Mouse (Mus musculus) activated CD4-positive, CD25-positive, alpha-beta regulatory T cell, adult 4 months (primary cell): ENCODE measurements around the gene Med29. TPM values are rescaled to one million over a fixed set of nuclear protein-coding genes. Genes with fewer than 3 reads are reported as not detected.

ENCODE experiments used
- ATAC-seq: one replicate; pipeline ENCODE4 v1.8.0; 2017
- polyA plus RNA-seq, 2 experiments: library from polyadenylated mRNA; unstranded; fragments of 100-300 nt; shearing (Covaris generic); gene quantifications; one replicate each; pipeline ENCODE4 v1.2.1; 2017

The Med29 gene
- polyA plus RNA-seq: 10 to 100 TPM; 29.7 to 30.6 TPM

DNA sequence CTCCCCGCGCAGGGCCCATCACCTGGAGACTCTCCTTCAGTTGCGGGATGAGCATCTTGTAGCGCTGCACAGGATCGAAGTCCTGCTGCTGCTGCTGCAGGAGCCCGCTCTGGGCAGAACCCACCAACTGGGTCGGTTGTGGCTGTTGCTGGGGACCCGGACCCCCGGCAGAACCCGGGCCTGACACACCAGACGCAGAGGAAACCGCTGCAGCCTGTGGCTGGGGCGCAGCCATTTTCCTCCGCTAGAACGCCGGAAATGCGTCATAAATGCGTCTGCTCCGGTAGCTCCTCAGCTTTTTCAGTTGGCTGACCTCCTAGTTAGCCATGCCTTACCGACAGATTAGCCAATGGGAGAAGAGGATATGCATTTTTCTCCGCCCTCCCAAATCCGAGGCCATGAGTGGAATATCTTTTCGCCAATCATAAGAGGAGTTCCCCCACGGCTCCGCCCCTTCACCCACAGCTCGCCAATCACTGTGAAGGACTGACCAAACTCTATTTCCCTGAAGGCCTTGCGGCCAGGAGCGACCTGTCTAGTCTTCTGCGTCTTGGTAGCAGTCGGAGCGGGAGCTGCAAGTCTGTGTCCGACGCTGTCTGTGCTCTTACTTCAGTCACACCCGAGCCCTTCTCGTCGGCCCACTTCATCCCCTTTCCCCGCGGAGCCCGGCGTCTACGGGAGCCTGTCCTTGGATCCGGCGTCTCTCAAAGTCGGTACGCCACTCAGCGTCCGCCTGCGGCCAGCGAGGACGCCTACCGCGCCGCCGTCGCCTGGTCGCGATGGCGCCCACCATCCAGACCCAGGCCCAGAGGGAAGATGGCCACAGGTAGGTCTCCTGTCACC lies at the start of gene Med29, which contains the start of gene Paf1:
Gene Med29, minus strand, starts transcription at position 280 of the 843 bp plus-strand sequence.
Gene Paf1, plus strand, starts transcription at position 523 of the 843 bp plus-strand sequence.
- peak; percentile 96 for ATAC-seq

DNA sequence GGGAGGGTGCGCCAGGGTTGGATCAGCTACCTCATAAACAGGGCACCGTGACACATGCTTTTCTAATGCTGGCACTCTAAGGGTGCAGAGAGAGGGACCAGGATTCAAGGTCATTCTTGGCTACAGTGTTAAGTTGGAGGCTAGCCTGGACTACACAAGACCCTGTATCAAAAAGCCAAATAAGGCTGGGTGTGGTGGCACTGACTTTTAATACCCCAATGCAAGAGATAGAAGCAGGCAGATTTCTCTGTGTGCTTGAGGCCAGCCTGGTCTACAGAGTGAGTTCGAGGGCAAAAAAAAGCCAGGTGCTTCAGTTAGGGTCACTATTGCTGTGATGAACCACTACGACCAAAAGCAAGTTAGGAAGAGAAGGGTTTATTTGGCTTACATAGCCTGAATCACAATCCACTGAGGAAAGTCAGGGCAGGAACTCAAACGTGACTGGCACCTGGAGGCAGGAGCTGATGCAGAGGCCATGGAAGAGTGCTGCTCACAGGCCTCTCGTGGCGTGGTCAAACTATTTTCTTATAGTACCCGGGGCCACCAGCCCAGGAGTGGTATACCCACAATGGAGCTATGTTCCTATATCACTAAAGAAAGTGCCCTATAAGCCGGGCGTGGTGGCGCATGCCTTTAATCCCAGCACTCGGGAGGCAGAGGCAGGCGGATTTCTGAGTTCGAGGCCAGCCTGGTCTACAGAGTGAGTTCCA lies 49.4 kb upstream of the Med29 start:
- no peak for ATAC-seq

DNA sequence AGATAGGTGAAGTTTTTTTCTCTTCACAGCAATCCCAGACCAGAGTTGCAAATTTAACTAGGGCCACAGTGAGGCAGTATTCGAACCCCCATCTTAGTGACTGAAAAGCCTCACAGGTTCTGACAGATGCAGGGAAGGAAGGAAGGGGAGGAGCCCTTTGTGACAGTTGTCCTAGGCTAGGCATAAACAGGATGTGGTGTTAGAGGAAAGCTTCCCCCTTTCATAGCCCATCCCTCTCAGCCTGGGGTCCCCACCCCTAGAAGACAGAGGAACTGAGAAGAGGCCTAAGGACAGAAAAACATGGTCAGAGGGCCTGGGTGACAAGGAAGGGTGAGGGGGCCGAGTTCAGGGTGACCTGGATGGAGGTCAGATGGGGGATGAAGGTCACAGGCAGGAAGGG lies 48.2 kb upstream of the Med29 start:
- peak; percentile 52 for ATAC-seq

DNA sequence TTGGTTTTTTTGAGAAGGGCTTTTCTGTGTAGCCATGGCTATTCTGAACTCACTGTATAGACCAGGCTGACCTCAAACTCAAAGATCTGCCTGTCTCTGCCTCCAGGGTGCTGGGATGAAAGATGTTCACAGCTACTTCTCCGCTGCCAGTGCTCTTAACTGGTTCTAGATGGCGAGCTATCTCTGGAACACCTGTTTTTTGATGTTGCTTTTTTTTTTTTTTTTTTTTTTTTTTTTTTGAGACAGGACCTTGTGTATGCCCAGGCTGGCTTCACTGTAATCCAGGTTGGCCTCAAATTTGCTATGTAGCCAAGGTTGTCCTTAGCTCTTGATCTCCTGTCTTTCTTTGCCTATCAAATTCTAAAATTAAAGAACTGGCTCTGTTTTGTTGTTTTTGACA lies 46.3 kb upstream of the Med29 start:
- ATAC-seq: no peak

DNA sequence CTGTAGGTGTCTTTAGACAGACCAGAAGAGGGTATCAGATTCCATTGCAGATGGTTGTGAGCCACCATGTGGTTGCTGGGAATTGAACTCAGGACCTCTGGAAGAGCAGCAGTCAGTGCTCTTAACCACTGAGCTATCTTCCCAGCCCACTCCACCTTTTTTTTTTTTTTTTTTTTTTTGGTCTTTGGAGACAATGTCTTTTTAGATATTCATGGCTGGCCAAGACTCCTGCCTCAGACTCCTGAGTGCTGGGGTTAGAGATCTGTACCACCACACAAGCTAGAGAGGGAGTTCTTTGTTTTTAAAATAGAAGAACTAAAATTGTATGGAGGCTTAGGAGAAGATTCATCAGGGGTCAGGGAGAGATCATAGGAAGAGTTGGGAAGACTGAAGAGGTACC lies 45.5 kb upstream of the Med29 start:
- no peak for ATAC-seq

DNA sequence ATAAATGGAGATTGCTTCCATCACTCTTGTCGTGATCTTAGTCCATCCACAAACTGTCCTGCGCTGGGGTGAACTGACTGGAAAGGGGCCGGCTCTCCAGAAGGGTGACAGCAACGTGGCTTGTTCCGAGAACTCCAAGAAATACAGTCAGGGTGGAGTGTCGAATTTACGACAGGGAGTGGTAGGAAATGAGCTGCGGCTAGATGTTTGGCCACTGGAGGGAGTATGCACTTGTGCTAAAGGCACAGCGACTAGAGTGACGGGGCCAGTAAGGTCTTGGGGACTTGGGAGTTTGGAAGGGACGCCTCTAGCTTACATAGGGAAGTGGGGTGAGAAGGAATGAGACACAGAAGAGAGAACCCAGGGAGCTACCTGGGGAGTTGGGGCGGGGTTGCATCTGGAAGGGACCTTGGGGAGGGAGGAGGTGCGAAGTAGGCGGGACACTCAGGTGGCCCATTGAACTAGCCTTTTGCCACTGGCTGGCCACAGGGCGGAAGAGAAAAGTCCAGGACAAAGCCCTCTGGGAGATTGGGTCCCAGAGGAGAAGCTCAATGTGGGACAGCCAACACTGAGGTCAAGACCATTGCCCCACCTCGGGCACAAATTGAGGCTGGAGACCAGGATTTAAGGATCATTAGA lies 44.5 kb upstream of the Med29 start, which contains the start of gene Gmfg:
Gene Gmfg, plus strand, starts transcription at position 516 of the 639 bp plus-strand sequence.
- ATAC-seq: peak; percentile 40

DNA sequence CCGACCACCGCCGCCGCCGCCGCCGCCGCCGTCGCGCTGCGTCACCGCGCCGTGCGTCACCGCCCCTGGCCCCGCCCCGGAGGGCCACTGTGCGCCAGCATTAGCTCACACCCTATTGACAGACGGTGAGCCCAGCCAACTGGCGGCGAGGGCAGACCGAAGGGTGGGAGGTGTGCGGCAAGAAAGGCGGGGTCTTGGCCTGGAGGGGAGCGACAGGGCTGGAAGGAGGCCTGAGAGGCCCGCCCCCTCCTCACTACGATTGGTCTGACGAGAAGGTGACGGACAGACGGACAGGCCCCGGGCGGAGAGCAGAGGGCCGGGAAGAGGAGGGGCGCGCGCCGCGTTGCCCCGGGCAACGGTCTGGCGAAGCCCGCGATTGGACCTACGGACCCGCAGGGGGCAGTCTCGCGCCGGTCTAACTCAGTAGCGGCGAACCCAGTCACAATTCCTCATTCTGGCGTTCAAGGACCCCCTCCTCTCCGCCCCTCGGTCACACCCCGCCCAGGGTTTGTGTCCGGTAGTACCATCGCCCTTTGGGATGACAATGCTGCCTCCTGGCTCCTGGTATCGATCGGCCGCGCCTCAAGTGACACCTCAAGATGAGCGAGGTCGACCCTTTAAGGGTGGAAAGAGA lies 43.9 kb upstream of the Med29 start:
- peak; percentile 84 for ATAC-seq

DNA sequence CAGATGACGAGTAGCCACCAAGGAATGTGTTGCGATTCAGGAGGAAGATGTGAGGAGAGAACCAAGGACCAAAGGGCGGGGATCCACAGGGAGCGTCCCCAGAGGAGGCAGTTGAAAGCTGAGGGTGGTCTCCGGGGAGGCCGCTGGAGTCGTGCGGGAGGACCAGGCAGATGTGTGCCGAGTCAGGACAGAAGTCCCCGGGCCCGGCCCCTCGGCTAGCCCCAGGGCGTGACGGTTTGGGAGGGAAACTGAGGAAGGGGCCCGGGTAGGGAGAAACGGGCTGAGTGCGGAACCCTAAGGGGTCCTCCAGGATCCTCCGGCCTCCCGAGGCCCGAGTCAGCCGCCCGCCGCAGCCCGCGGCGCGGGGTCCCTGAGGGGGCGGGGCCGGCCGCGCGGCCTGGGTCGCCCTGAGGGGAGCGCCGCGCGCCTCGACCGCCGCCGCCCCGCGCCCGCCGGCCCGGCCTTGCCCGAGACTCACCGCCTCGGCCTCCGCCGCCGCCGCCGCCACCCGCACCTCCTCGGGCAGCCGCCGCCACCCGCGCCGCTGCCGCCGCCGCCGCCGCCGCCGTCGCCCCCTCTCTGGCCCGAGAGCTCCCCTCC lies 43.3 kb upstream of the Med29 start:
- no peak for ATAC-seq

DNA sequence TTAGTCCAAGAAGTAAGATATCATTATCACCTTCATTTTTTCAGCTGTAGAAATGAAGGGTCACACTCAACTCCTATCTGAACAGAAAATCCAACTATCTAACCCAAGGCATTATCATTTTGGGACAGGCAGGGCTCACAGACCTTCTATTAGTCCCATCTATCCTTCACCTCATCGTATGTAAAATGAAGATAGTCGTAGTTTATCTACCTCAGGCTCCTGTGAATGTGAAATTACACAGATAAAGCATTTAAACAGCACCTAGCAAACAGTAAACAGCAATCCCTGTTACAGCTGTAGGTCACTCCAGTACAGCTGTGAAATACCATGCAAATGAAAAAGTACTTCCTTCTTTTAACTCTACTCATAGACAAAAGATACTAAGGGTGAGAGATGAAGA lies 39.7 kb upstream of the Med29 start:
- no peak for ATAC-seq

DNA sequence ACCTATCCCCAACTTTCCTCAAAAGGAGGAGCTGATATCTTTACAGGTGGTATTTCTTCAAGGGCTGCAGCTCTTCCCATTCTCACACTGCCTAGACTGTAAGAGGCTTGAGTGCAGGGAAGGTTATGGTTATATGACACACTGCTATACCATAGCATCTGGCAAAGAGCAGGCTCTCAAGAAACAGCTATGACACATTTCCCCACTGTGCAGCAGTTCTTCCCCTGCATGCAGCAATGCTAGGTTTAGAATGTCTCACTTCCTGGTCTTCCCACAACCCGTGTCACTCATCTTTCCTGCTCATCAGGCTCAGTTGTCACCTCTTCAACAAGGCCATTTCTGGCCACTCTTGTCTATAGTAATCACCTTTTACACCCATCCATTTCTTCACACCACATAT lies 38.0 kb upstream of the Med29 start:
- ATAC-seq: no peak

DNA sequence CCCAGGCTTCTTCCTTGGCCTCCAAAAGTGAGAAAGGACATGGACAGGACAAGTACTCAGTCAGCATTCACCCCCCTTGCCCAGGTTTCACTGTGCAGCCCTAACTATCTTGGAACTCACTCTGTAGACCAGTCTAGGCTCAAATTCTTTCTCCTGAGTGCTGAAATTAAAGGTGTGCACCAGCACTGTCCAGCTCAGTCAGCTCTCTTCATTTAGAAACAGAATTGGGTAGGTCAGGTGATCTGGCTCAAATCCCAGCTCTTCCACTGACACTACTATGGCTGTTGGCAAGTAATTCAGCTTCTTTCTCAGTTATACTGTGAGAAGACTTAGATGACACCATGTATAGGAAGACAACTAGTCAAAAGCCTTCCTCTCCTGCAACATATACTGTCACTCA lies 35.2 kb upstream of the Med29 start:
- no peak for ATAC-seq

DNA sequence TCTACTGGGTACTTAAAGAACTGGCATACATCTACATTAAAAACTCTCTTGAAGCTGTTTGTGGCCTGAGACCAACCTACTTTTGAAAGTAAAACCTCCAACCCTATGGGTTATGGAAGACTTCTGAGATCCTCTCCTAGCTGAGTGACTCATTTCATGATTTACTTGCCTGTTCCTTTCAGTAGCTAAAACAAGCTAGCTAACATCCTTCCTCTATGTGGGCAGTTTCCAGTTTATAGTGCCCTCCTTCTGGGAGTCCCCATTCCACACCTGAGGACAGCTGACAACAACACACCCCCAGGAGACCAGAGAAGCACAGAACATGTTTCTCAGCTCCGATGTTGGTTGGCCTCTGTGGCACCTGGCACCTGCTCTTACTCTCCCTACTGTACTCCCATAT lies 30.5 kb upstream of the Med29 start:
- ATAC-seq: no peak

DNA sequence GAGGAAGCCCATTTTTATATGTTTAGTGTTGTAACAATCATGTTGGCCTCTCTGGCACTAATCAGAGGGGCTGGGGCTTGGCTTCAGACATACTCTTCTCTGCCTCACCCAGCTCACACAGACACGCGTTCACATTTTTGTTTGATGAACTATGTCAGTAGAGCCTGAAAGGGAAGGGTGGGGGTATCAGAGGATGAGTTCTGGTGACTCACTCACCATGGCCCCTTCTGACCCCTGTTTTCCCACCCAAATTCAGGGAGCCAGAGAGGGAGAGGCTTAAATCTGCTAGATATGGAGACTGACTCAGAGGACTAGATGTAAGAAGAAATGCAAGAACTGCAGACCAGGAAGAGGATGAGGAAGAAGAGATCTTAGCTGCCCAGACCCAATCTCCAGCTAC lies 26.9 kb upstream of the Med29 start:
- no peak for ATAC-seq

DNA sequence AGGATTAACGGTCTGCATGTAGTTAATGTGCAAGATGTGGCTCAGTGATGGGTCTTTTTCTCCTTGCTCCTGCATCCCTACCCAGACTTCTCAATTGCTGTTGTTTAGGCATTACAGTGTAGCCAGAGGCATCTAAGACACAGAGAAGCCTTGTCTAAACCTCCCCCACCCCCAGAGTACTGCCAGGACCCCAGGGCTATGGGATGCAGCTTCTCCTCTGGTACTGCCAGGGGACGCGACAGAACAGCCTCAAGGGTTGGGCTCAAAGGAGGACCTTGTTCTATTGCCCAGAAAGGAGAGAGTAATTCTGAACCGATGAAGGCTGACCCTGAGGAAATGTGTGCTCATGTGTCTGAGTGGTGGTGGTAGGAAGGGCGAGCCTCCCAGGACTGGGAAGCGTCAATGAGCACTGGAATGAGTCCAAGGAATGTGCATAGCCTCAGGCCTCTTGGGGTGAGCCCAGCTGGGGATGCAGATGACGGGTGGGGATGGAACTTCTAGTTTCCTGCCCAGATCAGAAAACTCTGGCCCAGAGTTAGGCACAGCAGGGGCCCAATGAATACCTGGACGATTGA lies 25.7 kb upstream of the Med29 start:
- no peak for ATAC-seq

DNA sequence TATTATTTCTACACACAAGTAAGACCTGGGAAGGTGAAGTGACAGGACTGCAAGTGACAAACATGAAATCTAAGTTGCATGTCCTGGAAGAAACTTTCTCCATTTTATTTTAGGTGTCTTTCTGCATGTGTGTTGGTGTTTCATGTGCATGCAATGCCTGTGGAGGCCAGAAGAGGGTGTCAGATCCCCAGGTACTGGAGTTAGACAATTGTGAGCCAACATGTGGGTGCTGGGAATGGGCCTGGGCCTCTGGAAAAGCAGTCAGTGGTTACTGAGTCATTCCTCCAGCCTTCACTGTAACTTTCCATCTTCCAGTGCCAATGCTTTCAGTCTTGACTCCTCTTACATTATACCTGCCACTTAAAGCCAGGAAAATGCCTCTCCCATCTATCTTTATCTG lies 24.9 kb upstream of the Med29 start:
- no peak for ATAC-seq

DNA sequence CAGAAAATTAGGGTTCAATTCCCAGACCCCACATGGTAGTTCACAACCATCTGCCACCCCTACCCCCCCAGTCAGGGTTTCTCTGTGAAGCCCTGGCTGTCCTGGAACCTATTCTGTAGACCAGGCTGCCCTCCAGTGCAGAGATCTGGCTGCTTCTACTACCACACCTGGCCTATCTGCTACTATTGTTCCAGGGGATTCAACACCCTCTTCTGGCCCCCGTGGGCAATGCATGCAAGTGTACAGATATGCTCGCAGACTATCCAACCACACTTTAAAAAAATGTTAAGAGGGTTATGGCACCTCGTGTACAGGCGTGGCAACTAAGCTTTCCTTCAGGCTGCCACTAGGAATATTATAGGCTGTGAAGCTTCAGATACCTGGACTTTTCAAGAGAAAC lies 20.3 kb upstream of the Med29 start:
- ATAC-seq: no peak

DNA sequence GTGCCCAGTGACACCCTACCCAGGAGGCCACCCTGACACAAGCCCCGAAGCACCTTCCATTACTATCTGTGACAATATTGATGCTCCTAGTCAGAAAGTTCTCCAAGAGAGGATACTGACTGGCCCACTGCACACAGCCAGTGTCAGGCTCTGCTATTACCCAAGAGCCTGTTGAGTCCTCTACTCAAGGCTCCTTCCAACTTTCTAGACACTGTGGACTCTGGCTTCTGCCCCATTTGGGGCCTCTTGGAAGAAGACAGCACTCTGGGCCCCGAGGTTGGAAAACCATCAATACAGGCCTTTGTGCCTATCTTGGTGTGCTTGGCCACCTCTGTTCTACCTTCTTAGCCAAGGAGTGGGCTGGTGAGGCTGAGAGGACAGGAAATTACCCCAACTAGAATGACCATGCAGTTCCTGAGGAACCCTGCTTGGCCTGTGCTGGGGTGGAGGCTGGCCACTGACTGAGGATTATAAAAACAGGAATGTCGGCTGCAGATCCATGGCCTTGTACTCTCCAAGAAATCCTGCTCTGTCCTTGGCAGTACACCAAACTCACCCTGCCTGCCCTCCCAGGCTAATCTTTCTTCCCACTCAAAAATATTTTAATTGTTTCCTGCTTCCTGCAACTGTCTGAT lies 18.4 kb upstream of the Med29 start:
- ATAC-seq: no peak

DNA sequence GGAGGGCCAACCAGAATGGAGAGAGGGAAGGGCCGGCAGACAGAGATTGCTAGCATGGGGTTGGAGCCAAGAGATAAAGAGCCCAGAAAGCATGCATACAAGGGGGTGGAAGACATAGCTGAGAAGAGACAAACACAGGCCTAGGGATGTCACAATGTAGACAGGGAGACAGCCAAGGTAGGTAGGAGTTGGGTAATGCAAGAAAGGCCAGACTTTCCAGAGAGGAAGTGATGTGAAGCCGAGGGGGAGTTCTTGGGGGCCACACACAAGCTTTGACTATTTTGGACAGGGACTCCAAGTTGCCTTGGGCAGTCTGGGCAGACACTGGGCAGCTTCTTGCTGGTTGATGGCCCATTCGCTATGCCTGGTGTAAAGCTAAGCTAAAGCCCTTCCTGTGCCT lies 9.4 kb upstream of the Med29 start:
- no peak for ATAC-seq

DNA sequence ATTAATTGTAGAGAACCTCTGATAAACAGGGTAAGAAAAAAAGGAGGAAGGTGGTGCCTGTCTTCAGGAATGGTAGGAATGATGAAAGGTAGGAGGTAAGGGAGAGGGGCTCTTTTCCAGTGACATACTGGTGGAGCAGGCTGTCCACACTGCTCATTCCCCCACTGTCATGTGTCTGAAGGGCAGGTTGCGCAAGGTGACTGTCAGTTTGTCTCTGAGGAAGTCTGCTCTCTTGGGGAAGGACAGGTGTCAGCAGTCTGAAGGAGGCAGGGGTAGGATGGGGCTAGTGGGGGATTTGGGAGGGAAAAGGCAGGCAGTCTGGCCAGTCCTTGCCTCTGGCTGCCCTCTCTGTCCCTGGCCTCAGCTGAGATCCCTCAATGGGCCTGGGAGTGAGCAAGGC lies 8.5 kb upstream of the Med29 start:
- ATAC-seq: no peak

DNA sequence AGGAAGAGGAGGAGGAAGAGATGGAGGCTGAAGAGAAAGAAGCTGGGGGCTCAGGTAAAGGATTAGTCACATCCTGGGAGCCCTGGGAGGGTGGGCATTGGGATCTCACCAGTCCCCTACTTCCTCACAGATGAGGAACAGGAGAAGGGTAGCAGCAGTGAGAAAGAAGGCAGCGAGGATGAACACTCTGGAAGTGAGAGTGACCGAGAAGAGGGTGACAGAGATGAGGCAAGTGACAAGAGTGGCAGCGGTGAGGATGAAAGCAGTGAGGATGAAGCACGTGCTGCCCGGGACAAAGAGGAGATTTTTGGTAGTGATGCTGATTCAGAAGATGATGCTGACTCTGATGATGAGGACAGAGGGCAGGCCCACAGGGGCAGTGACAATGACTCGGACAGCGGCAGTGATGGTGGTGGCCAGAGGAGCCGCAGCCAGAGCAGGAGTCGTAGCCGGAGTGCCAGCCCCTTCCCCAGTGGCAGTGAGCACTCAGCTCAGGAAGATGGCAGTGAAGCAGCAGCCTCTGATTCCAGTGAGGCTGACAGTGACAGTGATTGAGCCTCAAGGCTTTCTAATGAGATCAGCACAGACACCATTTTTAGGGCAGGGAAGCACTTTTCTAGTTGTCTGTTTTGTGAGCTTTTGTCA lies 6.3 kb upstream of the Med29 start:
- no peak for ATAC-seq

DNA sequence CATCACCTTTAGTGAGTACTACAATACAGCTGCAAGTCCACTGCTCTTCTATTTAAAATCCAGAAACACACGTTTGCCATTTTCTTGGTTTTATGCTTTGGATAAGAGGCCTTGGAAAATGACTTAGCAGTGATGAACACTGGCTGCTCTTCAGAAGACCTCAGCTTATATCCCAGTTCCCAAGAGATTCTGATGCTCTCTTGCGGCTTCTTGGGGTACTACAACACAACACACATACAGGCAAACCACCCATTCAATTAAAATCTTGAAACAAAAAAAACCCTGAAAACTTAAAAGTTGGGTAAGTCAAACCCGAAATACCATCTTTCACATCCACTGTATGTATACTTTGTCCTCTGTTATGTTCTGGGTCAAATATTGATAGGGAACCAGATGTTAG lies 5.5 kb upstream of the Med29 start:
- no peak for ATAC-seq
